Mouse (Mus musculus): ENCODE results near the gene Pdzrn3.

The Pdzrn3 gene

DNA sequence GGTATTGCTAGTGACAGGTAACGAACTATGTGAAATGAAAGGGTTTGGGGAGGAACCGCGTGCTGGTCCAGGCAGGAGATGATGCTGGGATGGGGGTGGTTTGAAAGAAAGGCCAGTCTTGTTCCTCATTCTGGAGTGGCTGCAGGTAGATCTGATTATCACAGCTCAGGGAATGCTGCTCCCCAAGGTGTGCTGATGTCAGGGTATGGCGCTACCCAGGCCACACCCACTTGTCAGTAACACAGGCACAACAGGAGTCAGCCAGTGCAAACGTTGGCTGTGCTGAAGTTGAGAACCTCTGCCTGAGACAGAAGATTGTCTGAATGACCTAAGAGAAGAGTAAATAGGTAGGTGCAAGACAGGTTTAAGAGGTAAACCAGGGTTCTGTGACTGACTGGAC, 4.7 kb downstream of the Pdzrn3 start:
- DNase-seq (ENCODE audit: low spot score in 2 of 2), result no peak

DNA sequence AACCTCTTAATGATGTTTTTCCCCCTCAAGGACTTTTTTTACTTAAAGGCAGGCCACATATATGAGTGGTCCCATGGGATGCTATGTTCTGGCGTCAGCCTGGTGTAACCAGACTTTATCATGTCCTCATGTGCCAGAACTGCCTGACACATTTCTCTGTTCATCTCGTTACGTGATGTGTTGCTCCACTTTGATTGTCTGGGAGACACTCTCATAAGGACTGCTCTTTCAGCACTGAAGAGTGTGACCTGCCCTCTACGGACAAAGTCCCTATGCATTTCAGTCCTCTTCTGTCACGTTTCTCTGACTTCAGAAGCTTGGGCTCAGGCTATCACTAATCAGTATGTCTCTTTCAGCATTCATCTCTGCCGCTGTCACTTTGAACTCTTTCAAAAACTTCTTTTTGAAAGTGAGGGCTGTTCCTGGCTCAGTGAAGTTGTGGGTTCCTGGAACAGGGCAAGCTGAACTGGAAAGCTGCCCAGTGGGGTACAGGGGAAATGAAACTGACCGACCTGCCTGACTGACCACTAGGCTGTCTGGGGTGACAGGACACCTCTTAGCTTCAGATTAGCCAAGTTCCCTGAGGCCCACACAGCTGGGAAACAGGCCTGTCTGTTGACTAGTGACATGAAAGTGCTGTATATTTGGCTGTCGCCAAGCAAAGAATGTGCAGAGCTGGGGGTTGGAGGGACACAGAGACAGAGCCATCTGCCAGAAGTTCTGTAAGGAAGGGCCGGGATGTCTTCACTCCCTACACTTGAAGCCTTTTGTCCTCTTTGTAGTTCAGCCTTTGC, 10.7 kb downstream of the Pdzrn3 start:
- DNase-seq (ENCODE audit: low spot score in 2 of 2), result peak in 1 of 2 experiments; percentile 10

DNA sequence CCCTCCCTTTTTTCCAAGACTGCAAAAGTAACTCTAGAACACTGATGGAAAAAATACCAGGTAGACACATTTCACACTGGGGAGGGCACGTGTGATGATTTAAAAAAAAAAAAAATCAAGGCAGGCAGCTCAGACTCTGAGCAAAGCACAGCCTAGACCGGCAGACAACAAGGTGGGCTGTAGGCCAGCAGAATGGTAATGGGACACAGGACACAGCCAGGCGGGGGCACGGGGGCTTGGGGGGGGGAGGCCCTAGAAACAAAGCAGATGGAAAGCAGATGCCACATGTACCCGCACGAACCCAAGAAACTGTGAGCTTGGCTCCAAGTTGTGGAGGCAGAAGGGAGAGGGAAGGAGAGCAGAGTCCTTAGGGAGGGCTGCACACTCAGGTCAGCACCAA, 11.9 kb downstream of the Pdzrn3 start:
- DNase-seq (ENCODE audit: low spot score in 2 of 2), result no peak

DNA sequence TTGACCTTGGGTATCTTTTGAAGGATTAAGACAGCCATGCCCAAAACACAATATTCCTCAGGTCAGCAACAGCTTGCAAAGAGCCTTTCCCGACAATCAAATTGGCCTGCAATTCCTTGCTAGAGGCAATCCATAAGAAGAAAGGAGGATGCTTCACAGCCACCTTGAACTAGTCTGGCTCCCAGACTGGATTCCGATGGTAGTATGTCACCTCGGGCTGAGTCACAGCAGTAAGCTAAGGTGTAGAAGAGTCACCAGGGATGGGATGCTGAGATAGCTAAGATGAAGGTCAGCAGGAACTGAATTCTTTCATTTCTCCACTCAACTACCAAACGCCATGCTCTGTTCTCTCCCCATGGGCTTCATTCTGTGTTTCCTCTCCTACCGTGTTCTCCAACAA, 13.8 kb downstream of the Pdzrn3 start:
- DNase-seq (ENCODE audit: low spot score in 2 of 2), result no peak

DNA sequence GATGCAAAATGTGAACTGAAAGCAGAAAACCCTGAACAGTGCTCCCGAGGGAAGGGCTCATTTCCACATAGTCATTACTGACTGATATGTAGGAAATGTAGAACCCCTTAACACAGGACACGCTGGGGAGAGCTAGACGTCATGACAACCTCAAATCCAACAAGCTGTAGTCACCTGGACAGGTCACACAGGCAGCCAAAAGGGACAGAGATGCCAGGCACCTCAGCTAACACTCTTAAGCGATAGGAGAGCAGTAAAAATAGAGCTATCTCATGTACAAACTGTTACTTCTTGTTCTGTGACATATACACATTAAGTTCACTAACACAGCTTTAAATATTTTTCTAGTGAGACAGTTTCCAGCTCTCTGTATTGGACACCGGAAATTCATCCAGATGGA, 15.0 kb downstream of the Pdzrn3 start:
- DNase-seq (ENCODE audit: low spot score in 2 of 2), result no peak

DNA sequence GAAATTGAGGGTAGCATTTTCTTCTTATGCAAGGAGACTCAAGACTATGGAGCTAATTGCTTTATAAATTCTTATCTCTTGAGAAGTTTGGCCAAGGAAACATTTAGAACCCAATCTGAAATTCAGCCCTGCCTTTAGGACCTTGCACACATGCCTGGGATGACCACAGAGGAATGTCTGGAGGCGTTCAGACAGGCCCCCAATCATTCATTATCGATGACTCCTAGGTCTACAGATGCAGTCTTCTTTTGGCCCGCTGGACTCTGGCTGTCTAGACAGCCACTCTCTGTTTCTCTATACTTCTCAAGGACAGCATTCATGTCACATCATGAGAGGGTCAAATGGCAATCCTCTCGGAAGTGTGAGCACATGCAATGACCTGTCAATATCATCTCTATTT, 15.4 kb downstream of the Pdzrn3 start:
- no peak for DNase-seq (ENCODE audit: low spot score in 2 of 2)

DNA sequence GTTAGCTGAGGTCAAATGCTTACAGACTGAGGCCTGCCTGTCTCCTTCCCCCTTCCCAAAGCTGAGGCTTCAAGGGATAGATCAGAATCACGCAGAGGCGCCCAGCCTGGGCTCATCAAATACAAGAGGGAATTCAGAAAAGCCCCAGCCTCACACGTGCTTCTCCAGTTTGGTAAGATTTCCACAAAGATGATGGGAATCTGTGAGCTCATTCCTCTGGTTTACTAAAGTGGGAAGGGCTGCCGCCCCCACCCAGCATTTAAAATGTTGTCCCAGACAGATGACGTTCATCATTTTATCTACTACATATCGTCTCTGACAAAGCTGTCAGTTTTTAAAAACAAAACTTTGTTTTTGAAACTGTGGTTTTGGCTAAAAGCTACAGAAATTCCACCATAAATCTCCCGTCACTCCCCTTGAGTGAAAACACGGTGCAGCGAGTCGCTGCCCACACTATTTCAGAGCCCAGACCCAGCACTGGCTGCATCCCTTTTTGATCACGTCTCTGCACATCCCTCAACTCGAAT, 17.4 kb downstream of the Pdzrn3 start:
- DNase-seq (ENCODE audit: low spot score in 2 of 2), result no peak

DNA sequence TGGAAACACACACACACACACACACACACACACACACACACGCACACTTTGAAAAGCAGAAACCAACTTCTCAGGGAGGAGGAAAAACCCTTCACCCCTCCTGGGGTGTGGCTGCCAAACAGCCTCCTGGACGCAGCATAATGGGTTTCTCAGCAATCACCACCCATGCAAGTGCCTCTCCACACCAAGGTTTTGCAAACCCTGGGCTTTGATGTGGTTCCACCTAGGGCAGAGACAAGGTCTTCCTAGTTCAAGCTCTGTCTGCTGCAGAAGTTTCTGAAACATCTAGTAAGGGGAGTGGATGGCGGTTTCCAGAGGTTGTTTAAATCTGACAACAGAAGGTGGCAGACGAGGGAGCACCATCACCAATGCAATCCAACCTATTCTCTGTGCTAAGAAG, 18.1 kb downstream of the Pdzrn3 start:
- DNase-seq (ENCODE audit: low spot score in 2 of 2), result no peak

DNA sequence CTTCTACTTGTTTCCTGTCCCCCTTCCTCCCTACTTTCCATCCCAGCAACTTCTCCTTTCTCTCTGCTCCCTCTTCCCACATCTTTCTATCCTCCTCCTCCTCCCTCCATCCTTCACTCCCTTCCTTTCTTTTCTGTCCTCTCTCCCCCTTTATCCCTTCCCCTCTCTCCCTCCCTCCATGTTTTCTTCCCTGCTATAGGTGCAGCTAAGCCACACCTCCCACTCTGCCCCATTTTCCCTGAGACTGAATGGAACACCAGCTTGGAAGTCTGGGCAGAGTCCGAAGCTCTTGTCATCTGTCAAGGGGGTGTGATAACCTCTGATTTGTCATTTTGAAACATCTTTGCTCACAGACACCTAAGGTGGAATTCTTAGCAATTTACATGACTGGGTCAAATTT, 22.8 kb downstream of the Pdzrn3 start:
- no peak for DNase-seq (ENCODE audit: low spot score in 2 of 2)

DNA sequence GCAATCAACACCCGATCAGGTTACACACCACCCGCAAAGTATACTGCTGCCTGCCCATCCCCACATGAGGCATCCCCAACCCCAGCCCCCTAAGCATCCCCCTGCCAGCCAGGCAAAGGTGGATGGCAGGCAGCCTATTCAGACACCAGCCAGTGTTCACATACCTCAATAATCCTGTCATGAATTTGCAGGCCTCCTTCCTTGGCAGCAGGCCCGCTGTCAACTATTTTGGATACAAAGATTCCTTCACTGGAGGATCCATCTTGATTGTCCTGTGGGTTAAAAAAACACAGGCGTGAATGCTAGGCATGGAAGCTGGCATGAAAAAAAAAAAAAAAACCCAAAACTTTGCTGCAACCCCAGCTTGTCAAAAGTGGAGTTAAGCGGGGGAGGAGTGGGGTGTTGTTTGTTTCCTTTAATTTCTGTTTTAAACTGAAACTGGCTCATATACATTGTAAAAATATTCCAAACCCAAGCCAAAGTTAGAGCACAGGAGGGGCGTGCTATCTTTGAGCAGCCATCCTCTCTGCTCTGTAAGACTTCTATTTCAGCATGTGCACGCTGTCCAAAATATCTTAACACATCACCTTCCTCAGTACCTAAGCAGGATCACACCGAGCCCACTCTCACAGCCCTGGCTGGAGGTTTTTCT, 23.3 kb downstream of the Pdzrn3 start:
- no peak for DNase-seq (ENCODE audit: low spot score in 2 of 2)

DNA sequence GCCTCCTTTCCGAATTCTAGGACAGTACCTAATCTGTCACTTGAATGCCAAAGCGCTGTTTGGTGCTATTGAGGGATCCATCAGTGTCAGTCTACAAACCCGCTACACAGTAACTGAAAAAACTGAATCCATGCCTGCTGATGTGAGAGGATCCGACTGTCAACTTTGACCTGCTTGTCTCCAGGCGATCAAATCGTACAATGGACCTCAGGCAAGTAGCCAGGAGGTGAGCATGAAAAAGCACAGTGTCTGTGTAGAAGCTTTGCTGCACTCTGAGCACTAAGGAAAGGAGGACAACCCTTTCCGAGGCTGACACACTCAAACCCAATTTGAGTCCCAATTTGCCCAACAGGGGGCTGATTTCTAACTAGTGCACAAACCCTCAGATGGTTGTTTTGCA, 24.0 kb downstream of the Pdzrn3 start:
- DNase-seq (ENCODE audit: low spot score in 2 of 2), result no peak

DNA sequence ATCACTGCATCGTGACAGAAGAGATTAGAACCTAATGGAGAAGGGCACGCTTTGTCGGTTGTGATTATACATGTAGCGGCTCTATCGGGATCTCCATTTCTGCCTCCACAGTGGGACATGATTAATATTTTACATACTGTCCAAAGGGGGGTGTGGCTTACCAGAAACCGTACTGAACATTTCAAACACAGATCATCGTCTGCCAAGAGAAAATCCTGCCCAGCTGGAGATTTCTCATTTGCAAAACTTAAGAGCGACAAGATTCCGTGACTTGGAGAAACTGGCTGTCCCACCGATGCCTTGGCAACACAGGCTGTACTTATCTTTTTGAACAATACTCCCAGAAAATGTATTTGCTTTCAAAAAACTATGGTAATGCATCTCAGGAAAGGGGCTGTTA, 25.1 kb downstream of the Pdzrn3 start:
- DNase-seq (ENCODE audit: low spot score in 2 of 2), result no peak

DNA sequence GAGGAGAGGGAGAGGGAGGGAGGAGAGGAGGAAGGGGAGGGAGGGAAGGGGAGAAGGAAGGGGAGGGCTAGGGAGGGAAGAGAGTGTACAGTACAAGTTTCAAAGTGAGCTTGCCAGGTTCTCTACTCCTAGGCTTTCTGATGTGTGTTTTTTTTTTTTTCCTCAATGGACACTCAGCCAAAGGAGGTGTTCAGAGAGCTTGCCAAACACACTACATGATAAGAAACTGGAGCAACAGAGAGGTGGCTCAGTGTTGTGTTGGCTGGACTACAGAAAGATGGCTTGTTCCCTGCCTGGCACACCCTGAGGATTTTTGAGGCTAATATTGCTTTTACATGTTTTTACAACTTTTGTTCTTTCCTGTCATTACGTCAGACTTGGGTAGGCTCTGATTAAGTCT, 26.6 kb downstream of the Pdzrn3 start:
- no peak for DNase-seq (ENCODE audit: low spot score in 2 of 2)

DNA sequence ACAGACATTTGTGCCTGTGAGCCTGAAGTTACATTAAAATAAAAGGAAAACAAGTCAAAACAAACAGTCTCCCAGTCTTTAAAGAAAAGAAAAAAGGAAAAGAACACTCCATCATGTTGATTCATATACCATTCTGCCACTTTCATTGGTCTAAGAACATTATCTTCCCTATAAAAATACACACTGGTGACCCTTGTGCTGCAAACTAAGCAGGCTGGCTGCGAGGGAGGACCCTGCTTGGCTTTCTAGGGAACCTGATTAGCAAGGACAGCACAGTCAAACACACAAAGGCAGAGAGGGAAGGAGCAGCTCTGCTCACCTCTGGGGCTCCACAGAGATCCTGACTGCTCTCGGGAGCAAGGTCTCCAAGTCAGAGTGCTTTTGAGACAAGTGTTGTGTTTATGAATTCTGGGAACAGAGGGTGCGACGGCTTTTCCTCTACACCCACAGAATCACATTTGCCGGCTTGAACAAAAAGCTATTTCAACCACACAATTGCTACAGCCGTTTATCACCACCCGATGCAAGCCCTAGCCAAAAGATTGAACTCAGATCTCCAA, 27.2 kb downstream of the Pdzrn3 start:
- no peak for DNase-seq (ENCODE audit: low spot score in 2 of 2)

DNA sequence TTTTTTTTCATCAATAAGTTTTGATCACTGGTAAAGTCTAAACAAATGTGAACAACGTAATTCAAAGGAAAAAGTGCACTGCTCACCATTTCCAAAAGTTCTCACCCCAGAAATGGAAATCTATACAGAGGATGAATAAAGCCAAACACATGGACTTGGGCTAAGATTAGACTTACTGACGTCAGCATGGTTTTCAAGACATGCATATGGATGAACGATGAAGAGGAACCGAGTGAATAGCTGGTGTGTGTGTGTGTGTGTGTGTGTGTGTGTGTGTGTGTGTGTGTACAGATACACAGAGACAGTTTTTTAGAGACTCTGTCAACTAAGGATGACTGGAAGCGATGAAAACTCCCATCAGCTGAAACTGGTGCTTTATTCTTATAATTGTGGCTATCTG, 29.2 kb downstream of the Pdzrn3 start:
- DNase-seq (ENCODE audit: low spot score in 2 of 2), result no peak

DNA sequence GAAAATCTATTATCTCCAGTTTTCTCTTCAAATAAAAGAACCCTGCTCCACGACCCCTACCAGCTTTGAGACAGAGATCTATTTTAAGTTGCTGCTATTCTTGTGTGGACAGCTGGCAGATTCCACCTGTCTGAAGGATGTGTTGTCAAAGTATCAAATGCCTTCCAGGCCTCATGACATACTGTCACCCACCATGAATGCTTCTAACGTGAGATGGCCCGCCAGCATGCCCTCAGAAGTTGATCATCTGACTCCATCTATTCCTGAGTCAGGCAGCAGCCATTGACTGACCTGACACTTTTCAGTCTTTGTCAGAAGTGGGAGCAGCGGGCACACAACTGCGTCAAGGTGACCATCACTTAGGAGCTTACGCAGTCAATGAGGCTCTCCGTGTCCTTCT, 37.6 kb downstream of the Pdzrn3 start:
- no peak for DNase-seq (ENCODE audit: low spot score in 2 of 2)

DNA sequence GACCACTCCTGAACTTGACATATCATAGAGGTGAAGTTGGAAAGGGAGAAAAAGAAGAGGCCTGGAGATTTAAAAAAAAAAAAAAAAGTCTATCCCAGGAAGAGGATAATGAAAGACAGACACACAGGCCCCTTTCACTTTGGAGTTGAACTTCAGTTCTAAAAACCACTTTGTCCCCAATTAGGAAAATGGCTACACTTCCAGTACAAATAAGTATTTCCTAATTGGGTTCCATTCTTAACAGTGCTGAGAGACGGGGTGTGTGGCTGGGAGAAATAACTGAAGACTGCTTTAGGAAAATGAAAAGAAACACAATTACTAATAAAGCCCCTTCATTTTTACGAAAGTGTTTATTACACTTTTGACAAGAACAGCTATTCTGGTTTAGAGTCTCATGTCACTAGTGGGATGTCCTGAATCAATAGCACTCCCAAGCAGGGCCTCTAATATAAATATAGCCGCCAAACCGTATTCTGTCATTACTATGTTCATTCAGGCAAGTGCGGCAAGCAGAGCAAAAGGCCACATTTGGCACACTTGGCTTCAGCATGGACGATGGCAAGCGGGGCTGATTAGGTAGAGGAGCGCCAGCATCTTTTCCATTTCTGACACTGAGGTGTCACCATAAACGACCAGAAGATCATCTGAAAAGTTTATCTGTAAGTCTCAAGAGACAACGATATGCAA, 39.7 kb downstream of the Pdzrn3 start:
- no peak for DNase-seq (ENCODE audit: low spot score in 2 of 2)

DNA sequence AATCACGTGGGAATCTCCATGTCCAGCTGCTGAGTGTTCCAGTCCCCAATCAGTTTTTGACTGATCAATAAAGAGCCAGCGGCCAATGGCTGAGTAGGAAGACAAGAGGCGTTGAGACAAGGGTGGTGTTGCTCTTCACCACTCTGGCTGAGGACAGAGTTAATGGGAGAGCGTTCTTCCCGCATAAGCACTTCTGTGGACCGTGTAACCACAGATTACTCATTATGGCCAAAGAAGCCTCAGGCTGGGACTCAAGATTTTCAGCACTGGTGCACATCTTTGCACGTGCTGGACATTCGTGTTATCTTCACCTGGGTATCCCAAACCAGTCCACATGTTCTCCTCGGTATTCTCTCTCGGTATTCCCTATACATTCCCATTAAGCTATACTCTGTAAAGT, 41.0 kb downstream of the Pdzrn3 start:
- DNase-seq (ENCODE audit: low spot score in 2 of 2), result no peak

DNA sequence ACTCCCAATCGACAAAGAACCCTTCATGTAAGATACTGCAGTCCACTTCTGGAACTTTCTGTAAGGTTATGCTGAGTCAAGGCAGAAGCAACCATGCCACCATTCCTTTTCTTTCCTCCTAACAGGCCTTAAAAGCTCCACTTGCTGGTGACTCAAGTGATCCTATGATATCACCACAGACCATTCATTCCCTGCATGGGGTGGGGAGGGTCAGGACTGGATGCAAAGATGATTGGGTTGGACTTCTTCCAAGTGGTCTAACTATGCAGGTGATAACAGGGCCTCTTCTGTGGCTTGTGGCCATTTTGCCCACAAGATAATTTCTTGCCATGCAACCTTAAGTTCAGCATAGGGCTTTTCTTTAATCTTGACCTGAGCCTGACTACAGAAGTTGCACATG, 42.0 kb downstream of the Pdzrn3 start:
- DNase-seq (ENCODE audit: low spot score in 2 of 2), result no peak

DNA sequence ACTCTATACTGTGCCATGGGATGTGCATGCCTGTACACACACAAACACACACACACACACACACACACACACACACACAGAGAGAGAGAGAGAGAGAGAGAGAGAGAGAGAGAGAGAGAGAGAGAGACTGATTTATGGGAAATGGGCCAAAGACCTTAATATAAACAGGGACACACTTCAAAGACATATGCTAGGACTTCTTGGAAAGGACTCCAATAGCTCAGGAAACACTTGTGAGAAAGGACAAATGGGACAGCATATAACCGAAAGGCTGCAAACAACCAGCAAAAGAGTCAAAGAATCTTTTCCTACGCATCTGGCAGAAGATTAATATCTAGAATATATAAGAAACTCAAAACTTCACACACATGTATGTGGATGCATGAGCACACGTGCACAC, 43.2 kb downstream of the Pdzrn3 start:
- DNase-seq (ENCODE audit: low spot score in 2 of 2), result no peak

DNA sequence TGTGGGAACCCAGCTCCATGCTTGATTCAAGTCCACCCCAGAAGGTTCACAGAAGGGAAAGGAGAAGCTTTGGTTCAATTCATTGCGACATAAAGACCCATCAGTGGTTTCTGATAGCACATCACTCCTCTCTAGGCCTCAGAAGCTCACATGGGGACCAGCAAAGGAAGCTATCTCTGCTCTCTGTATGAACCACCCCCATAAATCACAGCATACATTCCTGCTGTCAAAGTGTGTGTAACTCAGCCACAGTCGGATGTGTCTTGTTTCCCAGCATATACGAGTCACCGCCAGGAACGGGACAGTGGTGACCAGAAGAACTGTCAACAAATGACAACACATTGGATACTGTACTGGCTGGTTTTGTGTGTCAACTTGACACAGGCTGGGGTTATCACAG, 47.3 kb downstream of the Pdzrn3 start:
- no peak for DNase-seq (ENCODE audit: low spot score in 2 of 2)

DNA sequence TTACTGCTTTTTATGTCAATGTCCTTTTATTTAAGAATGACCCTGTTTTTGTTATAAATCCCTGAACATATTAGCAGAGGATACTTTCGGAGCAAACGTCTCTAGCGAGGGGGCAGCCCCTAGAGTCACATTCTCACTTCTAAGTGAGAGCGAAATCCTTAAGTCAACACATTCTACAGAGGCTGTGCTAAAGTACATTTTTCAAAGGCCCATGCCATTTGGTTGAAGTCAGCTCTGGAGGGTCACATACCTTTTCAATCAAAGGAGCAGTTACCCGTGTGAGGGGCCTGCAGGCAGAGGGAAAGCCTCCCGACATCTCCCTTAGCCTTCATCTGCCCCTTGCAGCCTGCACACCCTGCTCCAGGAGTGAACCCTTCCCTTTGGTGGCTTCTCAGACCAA, 48.2 kb downstream of the Pdzrn3 start:
- DNase-seq (ENCODE audit: low spot score in 2 of 2), result no peak

DNA sequence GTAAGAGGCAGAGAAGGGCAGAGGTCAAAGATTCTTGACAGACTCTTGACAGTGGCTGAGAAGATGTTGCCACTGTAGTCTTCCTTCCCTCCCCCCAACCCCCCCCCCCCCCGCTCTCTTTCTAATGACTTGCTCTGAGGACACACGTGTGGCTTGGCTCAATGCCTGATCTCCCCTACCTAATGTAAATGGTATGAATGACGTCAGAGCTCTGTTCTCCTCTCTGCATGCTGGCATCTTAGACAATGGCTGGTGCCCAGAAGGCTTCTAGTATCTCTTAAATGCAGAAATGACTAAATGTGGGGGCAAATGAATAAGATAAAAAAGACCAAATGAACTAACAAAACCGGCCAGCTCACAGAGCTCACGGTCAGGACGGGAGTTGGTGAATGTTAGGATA, 49.2 kb downstream of the Pdzrn3 start:
- DNase-seq (ENCODE audit: low spot score in 2 of 2), result no peak

All from cerebellum, postnatal 4 days (tissue).